Mouse (Mus musculus): Measurements from ENCODE around the gene Esp1. TPM values are rescaled to one million over a fixed set of nuclear protein-coding genes. Genes with fewer than 3 reads are reported as not detected.
"Not testable (repeated sequence)": the region's sequence is repeated elsewhere in the genome, so short reads cannot be mapped to it uniquely, and the experiment has no call there.

Esp1 gene
- polyA plus RNA-seq (2012; ENCODE audit: insufficient read depth, insufficient read length, missing spikeins): not detected in 2 replicates

GRCm38 (mm10) chr17:40726820-40727219, at the start of gene Esp1:
Gene Esp1, plus strand, starts transcription at chr17:40727120.
- Histone ChIP-seq H3K4me1 (ENCODE audit: control insufficient read depth, insufficient read depth, insufficient read length, low read length) (no peaks in the 10 kb centered on the region), H3K4me3 (ENCODE audit: insufficient read depth, low read depth, low read length) (no peak within 1 kb of the TSS), H3K27ac (replicated peaks; ENCODE audit: low read depth, low read length) (no peak within 1 kb of the TSS)

- H3K27ac ChIP-seq (replicated peaks; ENCODE audit: low read depth, low read length): no peak overlapping the region
- no peak overlapping the region for H3K4me3 ChIP-seq (ENCODE audit: insufficient read depth, low read depth, low read length)
- no peaks in the 10 kb centered on the region for H3K4me1 ChIP-seq (ENCODE audit: control insufficient read depth, insufficient read depth, insufficient read length, low read length)
Measured at GRCm38 (mm10) chr17:40716273-40716672, 10.6 kb upstream of the Esp1 start.

GRCm38 (mm10) chr17:40717055-40717454, 9.9 kb upstream of the Esp1 start:
- H3K4me3 ChIP-seq (ENCODE audit: insufficient read depth, low read depth, low read length); H3K4me1 ChIP-seq (ENCODE audit: control insufficient read depth, insufficient read depth, insufficient read length, low read length): not testable (repeated sequence)

GRCm38 (mm10) chr17:40731296-40731695, 4.4 kb downstream of the Esp1 start:
- Histone ChIP-seq H3K27ac (replicated peaks; ENCODE audit: low read depth, low read length) (no peak overlapping the region), H3K4me3 (ENCODE audit: insufficient read depth, low read depth, low read length) (no peak overlapping the region), H3K4me1 (ENCODE audit: control insufficient read depth, insufficient read depth, insufficient read length, low read length) (no peaks in the 10 kb centered on the region)

More at GRCm38 (mm10) chr17:40717055-40717454, 9.9 kb upstream of the Esp1 start:
- not testable (repeated sequence) for H3K27ac ChIP-seq (replicated peaks; ENCODE audit: low read depth, low read length)

- Histone ChIP-seq H3K4me1 (ENCODE audit: control insufficient read depth, insufficient read depth, insufficient read length, low read length) (no peaks in the 10 kb centered on the region), H3K4me3 (ENCODE audit: insufficient read depth, low read depth, low read length) (no peak overlapping the region), H3K27ac (replicated peaks; ENCODE audit: low read depth, low read length) (no peak overlapping the region)
Measured at GRCm38 (mm10) chr17:40731724-40732123, 4.8 kb downstream of the Esp1 start.

- H3K4me3 ChIP-seq (ENCODE audit: insufficient read depth, low read depth, low read length): no peak overlapping the region
- no peaks in the 10 kb centered on the region for H3K4me1 ChIP-seq (ENCODE audit: control insufficient read depth, insufficient read depth, insufficient read length, low read length)
- H3K27ac ChIP-seq (replicated peaks; ENCODE audit: low read depth, low read length): no peak overlapping the region
Measured at GRCm38 (mm10) chr17:40763662-40764061, 36.7 kb downstream of the Esp1 start.

GRCm38 (mm10) chr17:40767120-40767519, 40.2 kb downstream of the Esp1 start:
- H3K4me3 ChIP-seq (ENCODE audit: insufficient read depth, low read depth, low read length): no peak overlapping the region
- H3K27ac ChIP-seq (replicated peaks; ENCODE audit: low read depth, low read length): no peak overlapping the region
- no peaks in the 10 kb centered on the region for H3K4me1 ChIP-seq (ENCODE audit: control insufficient read depth, insufficient read depth, insufficient read length, low read length)

Other genes starting within 250 kb of the Esp1 start
- not detected in 2 replicates for gene Esp8, start 207.1 kb upstream of the Esp1 start, polyA plus RNA-seq (2012; ENCODE audit: insufficient read depth, insufficient read length, missing spikeins)
- gene Esp6, start 165.6 kb upstream of the Esp1 start, polyA plus RNA-seq (2012; ENCODE audit: insufficient read depth, insufficient read length, missing spikeins): not detected in 2 replicates
- not detected in 2 replicates for gene Esp4, start 128.5 kb upstream of the Esp1 start, polyA plus RNA-seq (2012; ENCODE audit: insufficient read depth, insufficient read length, missing spikeins)
- not detected in 2 replicates for gene Esp3, start 95.0 kb upstream of the Esp1 start, polyA plus RNA-seq (2012; ENCODE audit: insufficient read depth, insufficient read length, missing spikeins)
- gene Crisp2, start 79.9 kb downstream of the Esp1 start, polyA plus RNA-seq (2012; ENCODE audit: insufficient read depth, insufficient read length, missing spikeins): not detected in 2 replicates
- not detected in 2 replicates for gene Rhag, start 84.0 kb downstream of the Esp1 start, polyA plus RNA-seq (2012; ENCODE audit: insufficient read depth, insufficient read length, missing spikeins)
- 0.48 and 0.58 TPM in 2 replicates for gene 9130008F23Rik, start 153.4 kb downstream of the Esp1 start, polyA plus RNA-seq (2012; ENCODE audit: insufficient read depth, insufficient read length, missing spikeins)
- not detected in 2 replicates for gene Glyatl3, start 187.2 kb downstream of the Esp1 start, polyA plus RNA-seq (2012; ENCODE audit: insufficient read depth, insufficient read length, missing spikeins)
- gene Mut, start 207.6 kb downstream of the Esp1 start, polyA plus RNA-seq (2012; ENCODE audit: insufficient read depth, insufficient read length, missing spikeins): 160 and 162 TPM in 2 replicates
- 2.7 and 3.5 TPM in 2 replicates for gene Cenpq, start 207.9 kb downstream of the Esp1 start, polyA plus RNA-seq (2012; ENCODE audit: insufficient read depth, insufficient read length, missing spikeins)

Measured in brown adipose tissue, adult 24 weeks (tissue).